Mouse (Mus musculus): ENCODE results near the gene Mcts1. TPM values are rescaled to one million over a fixed set of nuclear protein-coding genes. Genes with fewer than 3 reads are reported as not detected.

The Mcts1 gene
- 147 and 152 TPM in 2 replicates for polyA plus RNA-seq (2015; fragmentation: Nextera tagmentation; extraction: Ambion mirVana)

- Histone ChIP-seq H3K9ac (replicated peaks) (peak within 1 kb of the TSS; percentile 59), H3K27ac (replicated peaks) (peak within 1 kb of the TSS; percentile 84), H3K4me2 (replicated peaks) (peak within 1 kb of the TSS; percentile 54), H3K4me1 (no peaks in the 10 kb centered on the region), H3K9me3 (no peaks in the 10 kb centered on the region), H3K27me3 (no peaks in the 10 kb centered on the region), H3K4me3 (peak within 1 kb of the TSS; percentile 50), H3K36me3 (no peaks in the 10 kb centered on the region)
- WGBS, result 14% methylated on average over 26 of the region's 26 CpGs
- peak; percentile 95 for ATAC-seq (replicated peaks)
Measured at GRCm38 (mm10) chrX:38600177-38600994, at the start of gene Mcts1. Gene Mcts1 (plus strand): TSS chrX:38600578.

DNA sequence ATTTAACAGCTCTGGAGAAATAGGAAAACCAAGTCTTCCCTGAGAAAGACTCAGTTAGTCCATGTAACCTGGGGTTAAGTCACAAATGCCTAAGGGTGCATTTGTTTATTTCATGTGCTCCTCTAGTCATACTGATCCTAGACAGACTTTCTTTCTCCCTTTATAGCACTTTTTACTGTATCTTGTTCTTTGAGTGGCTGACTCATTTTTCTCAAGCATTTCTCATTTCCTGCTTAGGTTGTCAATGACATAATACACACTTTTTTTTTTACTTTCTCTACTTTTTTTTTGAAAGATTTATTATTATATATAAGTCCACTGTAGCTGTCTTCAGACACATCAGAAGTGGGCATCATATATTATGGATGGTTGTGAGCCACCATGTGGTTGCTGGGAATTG lies 47.1 kb upstream of the Mcts1 start:
- no peaks in the 10 kb centered on the region for H3K27me3 ChIP-seq
- no peaks in the 10 kb centered on the region for H3K4me1 ChIP-seq
- no peaks in the 10 kb centered on the region for H3K9me3 ChIP-seq
- H3K36me3 ChIP-seq, result peaks cover 3% of the 10 kb centered on the region; the same call in 1 of the 2 replicates
- H3K4me3 ChIP-seq, result no peak overlapping the region
- no peak overlapping the region for H3K4me2 ChIP-seq (replicated peaks)
- no peak overlapping the region for H3K9ac ChIP-seq (replicated peaks)
- no peak for ATAC-seq (replicated peaks)
- H3K27ac ChIP-seq (replicated peaks), result no peak overlapping the region

DNA sequence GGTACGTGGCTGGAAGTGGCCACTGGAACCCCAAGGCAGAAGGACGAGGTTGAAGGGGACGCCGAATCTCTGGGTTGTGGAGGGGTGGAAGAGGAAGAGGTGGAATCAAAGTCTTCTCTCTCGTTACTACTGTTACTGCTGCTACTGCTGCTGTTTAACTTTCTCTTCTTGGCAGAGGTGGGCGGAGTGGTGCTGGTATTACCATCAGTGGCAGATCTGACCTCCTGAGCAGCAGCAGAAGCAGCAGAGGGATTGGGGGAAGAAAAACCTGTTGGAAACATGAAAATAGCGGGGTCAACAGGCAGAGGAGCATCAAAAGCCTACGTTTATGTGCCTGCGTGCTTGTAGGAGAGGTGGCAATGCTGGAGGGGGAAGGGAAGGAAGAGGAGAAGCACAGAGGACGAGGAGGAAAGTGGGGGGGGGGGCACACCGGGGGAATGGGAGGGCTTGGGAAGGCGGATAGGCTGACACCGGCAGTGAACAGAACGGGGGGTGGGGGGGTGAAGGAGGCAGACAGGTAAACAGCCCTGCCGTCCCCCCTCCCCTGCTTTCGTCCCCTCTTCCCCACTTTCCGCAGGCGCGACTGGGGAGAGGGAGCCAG lies 36.3 kb upstream of the Mcts1 start:
- H3K27ac ChIP-seq (replicated peaks), result peak overlapping the region; percentile 96
- H3K9me3 ChIP-seq, result no peaks in the 10 kb centered on the region
- no peaks in the 10 kb centered on the region for H3K27me3 ChIP-seq
- peaks cover 11% of the 10 kb centered on the region; the same call in 1 of the 2 replicates for H3K4me1 ChIP-seq
- H3K9ac ChIP-seq (replicated peaks), result peak overlapping the region; percentile 65
- peak overlapping the region; percentile 64 for H3K4me3 ChIP-seq
- ATAC-seq (replicated peaks), result no peak; the same call in 1 of the 2 replicates
- H3K4me2 ChIP-seq (replicated peaks), result peak overlapping the region; percentile 57
- WGBS, result 20% methylated on average over 14 of the region's 19 CpGs
- 0 out of 2 replicates have a peak, but pooled peaks cover under 1% of the 10 kb centered on the region for H3K36me3 ChIP-seq

GRCm38 (mm10) chrX:38564542-38565175 lies 35.7 kb upstream of the Mcts1 start:
- Histone ChIP-seq H3K4me3 (peak overlapping the region; percentile 64), H3K4me1 (peaks cover 11% of the 10 kb centered on the region; the same call in 1 of the 2 replicates), H3K27ac (replicated peaks) (peak overlapping the region; percentile 96), H3K27me3 (no peaks in the 10 kb centered on the region), H3K9me3 (no peaks in the 10 kb centered on the region), H3K4me2 (replicated peaks) (peak overlapping the region; percentile 57), H3K36me3 (no peaks in the 10 kb centered on the region), H3K9ac (replicated peaks) (peak overlapping the region; percentile 65)
- 23% methylated on average over 30 of the region's 52 CpGs for WGBS
- ATAC-seq (replicated peaks), result peak; percentile 97

GRCm38 (mm10) chrX:38565176-38565542 lies 35.2 kb upstream of the Mcts1 start:
- Histone ChIP-seq H3K4me1 (peaks cover 11% of the 10 kb centered on the region; the same call in 1 of the 2 replicates), H3K9ac (replicated peaks) (peak overlapping the region; percentile 65; the same call in 1 of the 2 replicates), H3K27me3 (no peaks in the 10 kb centered on the region), H3K36me3 (no peaks in the 10 kb centered on the region), H3K9me3 (no peaks in the 10 kb centered on the region), H3K27ac (replicated peaks) (peak overlapping the region; percentile 96), H3K4me2 (replicated peaks) (peak overlapping the region; percentile 42), H3K4me3 (peak overlapping the region; percentile 64)
- WGBS, result 17% methylated on average over 7 of the region's 8 CpGs
- no peak for ATAC-seq (replicated peaks)

DNA sequence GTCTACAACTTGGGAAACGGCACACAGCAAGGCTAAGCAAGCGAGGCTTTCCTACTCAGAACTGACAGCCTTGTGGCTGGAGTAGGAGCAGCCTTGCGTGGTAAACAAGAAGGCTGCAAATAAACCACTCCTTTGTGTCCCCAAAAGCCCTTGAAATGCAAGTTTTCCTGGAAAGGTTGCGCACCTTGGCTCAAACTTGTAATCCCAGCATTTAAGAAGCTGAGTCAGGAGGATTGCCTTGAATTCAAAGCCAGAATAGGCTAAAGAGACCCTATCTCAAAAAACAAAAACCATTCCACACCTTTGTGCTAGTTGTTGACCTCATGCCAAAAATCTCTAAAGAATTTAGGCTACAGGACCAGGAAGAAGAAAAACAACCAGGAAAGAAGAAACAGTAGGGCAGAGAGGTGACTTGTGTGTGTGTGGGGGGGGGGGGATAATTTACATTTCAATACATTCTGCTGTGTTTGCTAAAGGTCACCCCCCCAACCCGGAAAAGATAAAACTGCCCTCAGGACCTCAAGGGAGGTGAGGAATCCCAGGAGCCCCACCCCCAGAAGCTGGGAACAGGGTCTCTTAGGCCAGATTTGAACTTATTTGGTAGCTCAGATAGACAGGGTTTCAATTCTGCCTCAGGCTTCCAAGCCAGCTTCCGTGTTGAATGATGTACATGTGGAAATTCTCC lies 33.7 kb upstream of the Mcts1 start:
- Histone ChIP-seq H3K27ac (replicated peaks) (no peak overlapping the region), H3K4me2 (replicated peaks) (no peak overlapping the region), H3K4me3 (no peak overlapping the region), H3K9me3 (no peaks in the 10 kb centered on the region), H3K36me3 (no peaks in the 10 kb centered on the region), H3K9ac (replicated peaks) (no peak overlapping the region), H3K4me1 (peaks cover 11% of the 10 kb centered on the region; the same call in 1 of the 2 replicates), H3K27me3 (no peaks in the 10 kb centered on the region)
- no peak for ATAC-seq (replicated peaks)
- WGBS, result 71% methylated on average over 6 of the region's 6 CpGs

GRCm38 (mm10) chrX:38576078-38576477 lies 24.3 kb upstream of the Mcts1 start, which contains the start of gene Cul4b:
Gene Cul4b (minus strand): TSS chrX:38576196.
- no peak within 1 kb of the TSS for H3K27ac ChIP-seq (replicated peaks)
- H3K9ac ChIP-seq (replicated peaks), result no peak within 1 kb of the TSS
- no peaks in the 10 kb centered on the region for H3K36me3 ChIP-seq
- H3K4me2 ChIP-seq (replicated peaks), result no peak within 1 kb of the TSS
- H3K4me3 ChIP-seq, result no peak within 1 kb of the TSS
- 88% methylated on average over 15 of the region's 15 CpGs for WGBS
- no peak for ATAC-seq (replicated peaks)
- no peaks in the 10 kb centered on the region for H3K4me1 ChIP-seq
- no peaks in the 10 kb centered on the region for H3K27me3 ChIP-seq
- H3K9me3 ChIP-seq, result no peaks in the 10 kb centered on the region

DNA sequence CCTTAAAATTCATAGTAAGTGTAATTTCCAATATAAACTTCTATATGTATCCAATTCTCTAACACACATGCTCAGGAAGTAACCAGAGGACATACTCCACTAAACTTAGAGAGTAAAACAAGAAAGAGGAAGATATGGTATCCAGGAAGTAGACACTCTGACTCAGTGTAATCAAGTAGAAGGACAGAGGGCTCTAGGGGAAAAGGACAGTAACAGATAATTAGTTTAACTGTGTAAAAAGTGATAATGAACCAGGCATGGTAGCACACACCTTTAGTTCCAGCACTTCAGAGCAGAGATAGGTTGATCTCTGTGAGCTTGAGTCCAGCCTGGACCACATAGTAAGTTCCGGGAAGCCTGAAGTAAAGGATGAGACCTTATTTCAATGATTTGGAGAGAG lies 19.2 kb upstream of the Mcts1 start:
- Histone ChIP-seq H3K4me2 (replicated peaks) (no peak overlapping the region), H3K27ac (replicated peaks) (no peak overlapping the region), H3K27me3 (no peaks in the 10 kb centered on the region), H3K9ac (replicated peaks) (no peak overlapping the region), H3K9me3 (no peaks in the 10 kb centered on the region), H3K36me3 (no peaks in the 10 kb centered on the region), H3K4me3 (no peak overlapping the region), H3K4me1 (no peaks in the 10 kb centered on the region)
- WGBS, result 91% methylated on average over 1 of the region's 1 CpGs
- ATAC-seq (replicated peaks), result no peak

GRCm38 (mm10) chrX:38583261-38583660 lies 17.1 kb upstream of the Mcts1 start:
- Histone ChIP-seq H3K4me2 (replicated peaks) (no peak overlapping the region), H3K4me3 (no peak overlapping the region), H3K9ac (replicated peaks) (no peak overlapping the region), H3K4me1 (no peaks in the 10 kb centered on the region), H3K27me3 (no peaks in the 10 kb centered on the region), H3K9me3 (no peaks in the 10 kb centered on the region), H3K27ac (replicated peaks) (no peak overlapping the region), H3K36me3 (no peaks in the 10 kb centered on the region)
- no peak for ATAC-seq (replicated peaks)

- Histone ChIP-seq H3K27ac (replicated peaks) (no peak overlapping the region), H3K9me3 (no peaks in the 10 kb centered on the region), H3K27me3 (no peaks in the 10 kb centered on the region), H3K9ac (replicated peaks) (no peak overlapping the region), H3K36me3 (no peaks in the 10 kb centered on the region), H3K4me3 (no peak overlapping the region), H3K4me1 (no peaks in the 10 kb centered on the region), H3K4me2 (replicated peaks) (no peak overlapping the region)
- 63% methylated on average over 4 of the region's 4 CpGs for WGBS
- no peak for ATAC-seq (replicated peaks)
Measured at GRCm38 (mm10) chrX:38589827-38590226, 10.6 kb upstream of the Mcts1 start.

- Histone ChIP-seq H3K27me3 (no peaks in the 10 kb centered on the region), H3K36me3 (no peaks in the 10 kb centered on the region), H3K27ac (replicated peaks) (no peak overlapping the region), H3K4me3 (no peak overlapping the region), H3K9ac (replicated peaks) (no peak overlapping the region), H3K4me1 (no peaks in the 10 kb centered on the region), H3K4me2 (replicated peaks) (no peak overlapping the region), H3K9me3 (no peaks in the 10 kb centered on the region)
- WGBS, result 96% methylated on average over 3 of the region's 3 CpGs
- ATAC-seq (replicated peaks), result no peak
Measured at GRCm38 (mm10) chrX:38591749-38592148, 8.6 kb upstream of the Mcts1 start.
